Mouse (Mus musculus) midbrain, embryonic 15.5 days (tissue): ENCODE measurements at regions not wholly inside any gene's neighbourhood (a gene's known extent, or its start where the extent isn't known, plus 50 kb on each side); places are given as distances from the start of the nearest gene placed in this dataset.
"Not testable (repeated sequence)": the region's sequence is repeated elsewhere in the genome, so short reads cannot be mapped to it uniquely, and the experiment has no call there.

Experiments
- ATAC-seq: fragments of 200-750 bp; cut with Nextera tagmentation; replicated peaks from 2 replicates; pipeline ENCODE4 v1.8.0; 2017; ENCODE audit warnings: moderate TSS enrichment
- H3K27ac ChIP-seq: fragments of 300-500 bp; sonication (generic); 2 replicates; pipeline ENCODE4 v1.5.1; 2015; ENCODE audit warnings: mild to moderate bottlenecking, inconsistent platforms
- H3K27me3 ChIP-seq: fragments of 300-500 bp; sonication (generic); replicated peaks from 2 replicates; pipeline ENCODE4 v1.6.1; 2015; ENCODE audit warnings: inconsistent platforms
- H3K36me3 ChIP-seq: fragments of 300-500 bp; sonication (generic); replicated peaks from 2 replicates; pipeline ENCODE4 v1.6.1; 2015; ENCODE audit warnings: inconsistent platforms
- H3K4me1 ChIP-seq: fragments of 300-500 bp; sonication (generic); 2 replicates; pipeline ENCODE4 v1.6.1; 2015; ENCODE audit warnings: inconsistent platforms
- H3K4me2 ChIP-seq: fragments of 300-500 bp; sonication (generic); 2 replicates; pipeline ENCODE4 v1.6.1; 2015; ENCODE audit warnings: inconsistent platforms, mild to moderate bottlenecking, moderate library complexity
- H3K4me3 ChIP-seq: fragments of 300-500 bp; sonication (generic); 2 replicates; pipeline ENCODE4 v1.5.1; 2015; ENCODE audit warnings: mild to moderate bottlenecking, inconsistent platforms
- H3K9ac ChIP-seq: fragments of 300-500 bp; sonication (generic); 2 replicates; pipeline ENCODE4 v1.6.1; 2015; ENCODE audit warnings: mild to moderate bottlenecking, inconsistent platforms
- H3K9me3 ChIP-seq: fragments of 300-500 bp; sonication (generic); 2 replicates; pipeline ENCODE4 v1.6.1; 2016; ENCODE audit warnings: inconsistent platforms
- WGBS: fragments of 180-500 bp; shearing (Covaris S2); methylation state at CpG from one replicate; pipeline ENCODE4 v1.1.7; 2015; ENCODE audit warnings: mixed read lengths; 5-methylcytosine and 5-hydroxymethylcytosine counted together

DNA sequence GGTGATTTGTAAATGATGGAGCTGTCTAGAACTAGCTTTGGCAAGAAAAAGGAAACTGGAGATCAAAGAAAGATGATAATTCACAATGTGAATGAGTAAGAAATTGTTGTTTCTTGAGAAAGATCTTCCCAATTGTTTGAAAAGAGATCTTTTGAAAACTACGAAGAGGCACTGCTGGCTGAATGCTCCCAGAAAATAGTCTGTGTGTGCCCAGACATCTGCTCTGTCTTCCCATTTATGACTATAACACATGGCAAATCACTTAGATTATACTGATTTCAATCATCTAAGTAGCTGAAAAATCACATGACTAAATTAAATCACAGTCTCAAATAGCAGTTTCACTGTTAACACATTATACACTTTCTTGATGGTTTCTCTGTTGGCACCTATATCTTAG, 434.2 kb upstream of the Sema6d start:
- H3K27ac ChIP-seq: no peak overlapping the region
- H3K9ac ChIP-seq: no peak overlapping the region
- no peaks in the 10 kb centered on the region for H3K36me3 ChIP-seq
- no peak overlapping the region for H3K4me2 ChIP-seq
- H3K4me1 ChIP-seq: no peaks in the 10 kb centered on the region
- no peak for ATAC-seq
- H3K27me3 ChIP-seq: no peaks in the 10 kb centered on the region
- 81% methylated on average over 1 of the region's 1 CpGs for WGBS
- H3K9me3 ChIP-seq: no peaks in the 10 kb centered on the region
- H3K4me3 ChIP-seq: no peak overlapping the region

DNA sequence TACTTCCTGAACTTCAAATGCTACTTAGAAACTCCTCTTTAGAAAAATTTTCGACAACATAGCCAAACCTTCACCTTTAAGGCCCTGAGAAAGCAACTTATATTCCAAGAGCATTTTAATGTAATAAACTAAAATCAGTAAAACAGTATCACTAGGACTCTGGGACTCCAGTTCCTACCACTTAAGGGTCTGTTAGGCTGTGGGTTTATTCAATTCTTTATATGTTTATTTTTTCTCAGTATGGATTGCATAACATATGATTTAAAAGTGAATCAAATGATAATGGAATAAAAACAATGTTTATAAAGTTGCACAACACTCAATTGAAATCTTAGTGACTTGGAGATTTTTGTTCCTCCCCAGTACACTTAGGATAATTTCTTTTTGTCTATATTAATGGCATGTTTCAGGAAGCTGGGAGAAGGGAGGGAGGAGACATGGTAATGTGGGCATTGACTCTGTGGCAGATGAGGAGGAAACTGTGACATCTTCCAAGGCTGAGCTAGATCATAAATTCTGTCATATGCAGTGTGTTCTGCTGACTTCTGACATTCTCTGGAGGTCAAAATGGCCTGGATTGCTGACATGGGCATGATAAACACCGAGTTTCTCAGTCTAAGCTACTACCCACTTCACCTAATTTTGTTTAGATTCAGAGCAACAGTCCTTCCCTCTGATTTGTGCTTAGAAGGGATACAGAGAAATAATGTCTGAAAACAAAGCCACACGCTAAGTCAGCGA, 401.3 kb upstream of the Sema6d start:
- WGBS: 73% methylated on average over 4 of the region's 4 CpGs

GRCm38 (mm10) chr2:123689801-123690200, 400.0 kb upstream of the Sema6d start:
- H3K9me3 ChIP-seq: no peaks in the 10 kb centered on the region
- no peak overlapping the region for H3K27ac ChIP-seq
- no peaks in the 10 kb centered on the region for H3K27me3 ChIP-seq
- no peaks in the 10 kb centered on the region for H3K36me3 ChIP-seq
- WGBS: 91% methylated on average over 1 of the region's 1 CpGs
- H3K4me3 ChIP-seq: no peak overlapping the region
- ATAC-seq: no peak
- no peaks in the 10 kb centered on the region for H3K4me1 ChIP-seq
- no peak overlapping the region for H3K9ac ChIP-seq
- H3K4me2 ChIP-seq: no peak overlapping the region

More for the DNA sequence above, 401.3 kb upstream of the Sema6d start:
- no peak for ATAC-seq
- Histone ChIP-seq H3K4me2 (no peak overlapping the region), H3K36me3 (no peaks in the 10 kb centered on the region), H3K27me3 (no peaks in the 10 kb centered on the region), H3K4me1 (no peaks in the 10 kb centered on the region), H3K9ac (no peak overlapping the region), H3K27ac (no peak overlapping the region), H3K9me3 (no peaks in the 10 kb centered on the region), H3K4me3 (no peak overlapping the region)

DNA sequence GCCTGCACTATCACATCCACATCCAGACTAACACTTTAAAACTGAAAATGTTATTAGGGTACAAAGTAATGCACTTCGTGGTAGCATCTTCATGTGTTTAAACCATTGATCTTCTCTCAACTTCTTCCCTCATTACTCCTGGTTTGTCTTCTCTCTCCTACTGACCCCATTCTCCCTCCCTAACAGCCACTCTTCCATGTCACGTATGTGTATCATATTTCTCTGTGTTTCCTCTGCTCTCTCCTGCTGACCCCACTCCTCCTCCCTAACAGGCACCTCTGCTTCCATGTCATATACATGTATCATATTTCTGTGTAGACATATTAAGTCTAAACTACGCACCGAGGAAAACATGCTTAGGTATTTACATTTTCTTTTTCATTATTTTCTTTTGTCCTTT, 350.1 kb upstream of the Sema6d start:
- H3K9me3 ChIP-seq: no peaks in the 10 kb centered on the region
- no peak overlapping the region for H3K4me2 ChIP-seq
- no peaks in the 10 kb centered on the region for H3K36me3 ChIP-seq
- no peaks in the 10 kb centered on the region for H3K27me3 ChIP-seq
- H3K9ac ChIP-seq: no peak overlapping the region
- 90% methylated on average over 4 of the region's 4 CpGs for WGBS
- no peak overlapping the region for H3K4me3 ChIP-seq
- ATAC-seq: no peak
- H3K4me1 ChIP-seq: no peaks in the 10 kb centered on the region
- H3K27ac ChIP-seq: no peak overlapping the region

DNA sequence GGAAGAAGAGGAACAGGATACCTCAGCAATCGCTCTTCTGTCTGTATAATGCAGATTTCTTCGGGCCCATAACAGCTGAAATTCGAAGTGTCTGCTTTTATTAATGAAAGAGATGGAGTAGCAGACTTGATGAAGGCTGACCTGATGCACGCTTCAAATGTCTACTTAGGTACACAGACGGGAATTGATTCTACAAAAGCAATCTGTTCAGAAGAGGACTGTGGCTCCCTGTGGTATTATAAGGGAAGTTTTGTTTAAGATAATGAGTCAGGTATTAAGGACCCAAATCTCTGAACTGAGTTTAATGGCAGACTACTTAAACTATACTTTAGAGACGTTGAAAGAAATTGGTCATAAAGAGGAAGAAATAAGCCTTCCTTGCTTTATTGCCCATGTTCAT, 349.2 kb upstream of the Sema6d start:
- no peaks in the 10 kb centered on the region for H3K27me3 ChIP-seq
- H3K9ac ChIP-seq: no peak overlapping the region
- H3K4me2 ChIP-seq: no peak overlapping the region

DNA sequence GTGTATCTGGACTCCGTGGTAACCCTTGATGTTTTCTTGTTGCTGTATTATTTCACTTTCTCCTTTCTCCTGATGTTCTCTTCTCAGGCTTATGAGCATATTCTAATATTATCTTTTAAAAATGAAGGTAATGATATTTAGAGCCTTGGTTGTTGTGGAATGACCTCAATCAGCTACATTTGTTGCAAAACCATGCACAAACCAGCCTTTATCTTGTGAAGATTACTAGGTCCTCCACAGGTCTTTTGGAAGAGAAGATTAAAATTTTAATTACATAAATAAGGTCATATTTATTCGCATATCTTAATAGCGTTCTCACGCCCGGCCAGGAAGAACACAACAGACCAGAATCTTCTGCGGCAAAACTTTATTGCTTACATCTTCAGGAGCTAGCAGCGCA, 335.5 kb upstream of the Sema6d start:
- no peak for ATAC-seq
- H3K9me3 ChIP-seq: no peaks in the 10 kb centered on the region
- H3K27ac ChIP-seq: no peak overlapping the region
- no peaks in the 10 kb centered on the region for H3K36me3 ChIP-seq
- 66% methylated on average over 7 of the region's 7 CpGs for WGBS
- peak overlapping the region; percentile 39 for H3K4me2 ChIP-seq
- peak overlapping the region; percentile 32 for H3K4me3 ChIP-seq
- H3K27me3 ChIP-seq: no peaks in the 10 kb centered on the region
- no peak overlapping the region for H3K9ac ChIP-seq
- H3K4me1 ChIP-seq: no peaks in the 10 kb centered on the region

More for the DNA sequence above, 349.2 kb upstream of the Sema6d start:
- Histone ChIP-seq H3K36me3 (no peaks in the 10 kb centered on the region), H3K27ac (no peak overlapping the region), H3K4me3 (no peak overlapping the region), H3K4me1 (no peaks in the 10 kb centered on the region), H3K9me3 (no peaks in the 10 kb centered on the region)
- 78% methylated on average over 6 of the region's 6 CpGs for WGBS
- ATAC-seq: no peak

GRCm38 (mm10) chr2:123754656-123755499, 334.9 kb upstream of the Sema6d start:
- WGBS: 47% methylated on average over 21 of the region's 24 CpGs
- Histone ChIP-seq H3K4me3 (peak overlapping the region; percentile 32), H3K4me2 (peak overlapping the region; percentile 39)
- peak; percentile 71; the same call in 1 of the 2 replicates for ATAC-seq
- H3K27me3 ChIP-seq, H3K36me3 ChIP-seq, H3K27ac ChIP-seq, H3K4me1 ChIP-seq, H3K9ac ChIP-seq, H3K9me3 ChIP-seq: not testable (repeated sequence)

GRCm38 (mm10) chr2:123799226-123799786, 290.5 kb upstream of the Sema6d start:
- 65% methylated on average over 3 of the region's 3 CpGs for WGBS
- H3K27me3 ChIP-seq: no peaks in the 10 kb centered on the region
- ATAC-seq: peak; percentile 91
- no peaks in the 10 kb centered on the region for H3K9me3 ChIP-seq
- H3K27ac ChIP-seq: no peak overlapping the region
- no peak overlapping the region for H3K4me3 ChIP-seq
- no peak overlapping the region for H3K4me2 ChIP-seq
- no peaks in the 10 kb centered on the region for H3K36me3 ChIP-seq
- H3K4me1 ChIP-seq: no peaks in the 10 kb centered on the region; the same call in 1 of the 2 replicates
- H3K9ac ChIP-seq: no peak overlapping the region

DNA sequence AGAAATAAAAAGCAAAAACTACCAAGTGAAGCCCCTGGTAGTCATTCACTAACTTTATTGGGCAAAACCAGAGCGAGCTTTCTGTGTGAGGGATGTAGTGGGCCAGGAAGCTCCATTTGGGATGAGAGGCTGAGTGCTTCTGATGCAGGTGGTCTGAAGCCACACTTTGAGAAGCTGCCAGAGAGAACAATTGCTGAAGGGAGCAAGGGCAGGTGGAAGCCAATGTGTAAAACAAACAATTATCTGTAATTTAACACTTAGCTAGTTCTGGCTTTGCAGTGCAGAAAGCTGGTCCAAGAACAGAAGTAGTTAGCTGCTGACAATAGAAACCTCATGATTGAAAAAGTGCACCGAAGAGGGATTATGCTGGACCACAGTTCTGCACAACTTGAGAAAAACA, 284.1 kb upstream of the Sema6d start:
- Histone ChIP-seq H3K4me1 (no peaks in the 10 kb centered on the region), H3K36me3 (no peaks in the 10 kb centered on the region), H3K4me2 (no peak overlapping the region), H3K27ac (no peak overlapping the region), H3K27me3 (no peaks in the 10 kb centered on the region), H3K4me3 (no peak overlapping the region), H3K9me3 (no peaks in the 10 kb centered on the region), H3K9ac (no peak overlapping the region)
- 63% methylated on average over 2 of the region's 2 CpGs for WGBS
- no peak for ATAC-seq

DNA sequence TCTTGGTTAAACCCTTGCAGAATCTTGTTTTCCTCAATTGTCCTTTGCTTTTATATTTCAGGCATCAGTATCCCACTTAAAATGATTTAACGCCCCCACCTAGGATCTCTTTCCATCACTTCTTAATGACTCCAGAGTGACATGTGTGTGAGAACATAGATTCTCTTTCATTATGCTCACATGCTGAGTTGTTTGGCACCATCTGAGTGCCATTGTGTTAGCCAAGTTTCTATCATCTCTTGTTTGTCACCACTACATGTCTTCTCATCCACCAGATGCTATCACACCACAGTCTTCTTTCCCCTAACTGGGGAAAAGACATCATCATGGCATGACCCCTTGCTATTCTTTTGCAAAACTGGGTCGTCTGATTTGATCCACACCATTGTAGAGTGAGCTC, 283.4 kb upstream of the Sema6d start:
- Histone ChIP-seq H3K4me2 (no peak overlapping the region), H3K9ac (no peak overlapping the region), H3K27ac (no peak overlapping the region), H3K9me3 (no peaks in the 10 kb centered on the region), H3K4me3 (no peak overlapping the region), H3K36me3 (no peaks in the 10 kb centered on the region), H3K4me1 (no peaks in the 10 kb centered on the region), H3K27me3 (no peaks in the 10 kb centered on the region)
- no peak for ATAC-seq
- WGBS: 80% methylated on average over 2 of the region's 2 CpGs

DNA sequence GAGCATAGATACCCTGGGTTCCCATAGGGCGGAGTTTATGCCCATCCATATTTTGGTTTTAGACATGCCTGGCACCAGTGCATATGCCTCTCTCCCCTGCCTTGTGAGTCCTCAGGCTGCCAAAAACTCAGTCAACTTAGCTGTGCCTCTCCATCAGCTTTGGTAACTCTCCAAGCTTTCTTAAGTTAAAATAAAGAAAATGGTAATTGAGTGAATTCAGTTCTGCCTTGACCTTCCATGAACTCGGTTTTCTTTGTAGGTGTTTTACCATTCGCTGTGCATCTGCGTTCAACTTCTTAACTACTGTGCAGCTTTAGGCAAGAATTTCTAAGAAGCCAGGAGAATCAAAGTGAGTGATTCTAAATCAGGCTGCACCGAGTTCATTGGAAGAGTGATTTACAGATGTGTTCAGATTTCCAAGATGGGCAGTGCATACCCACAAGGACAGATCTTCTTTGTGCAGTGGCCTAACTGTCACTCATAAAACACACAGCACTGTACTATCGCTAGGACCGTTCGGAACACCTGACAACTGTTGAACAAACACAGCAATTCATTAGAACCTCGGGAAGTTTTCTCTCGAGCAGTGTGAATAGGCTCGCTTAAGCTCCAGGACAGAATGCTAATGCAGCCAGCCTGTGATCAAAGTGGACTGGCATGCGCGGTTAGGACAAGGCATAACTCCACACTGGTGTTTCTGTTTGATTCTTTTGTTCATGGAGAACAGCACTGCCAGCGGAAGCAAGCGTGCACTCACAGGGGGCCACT, 276.4 kb upstream of the Sema6d start:
- 0 out of 2 replicates have a peak overlapping the region, but pooled peaks have one; percentile 4 for H3K9ac ChIP-seq
- 16% methylated on average over 15 of the region's 15 CpGs for whole genome bisulfite sequencing
- H3K4me3 ChIP-seq: 0 out of 2 replicates have a peak overlapping the region, but pooled peaks have one; percentile 1
- peak overlapping the region; percentile 58 for H3K27ac ChIP-seq
- H3K4me1 ChIP-seq: peaks cover 13% of the 10 kb centered on the region
- no peaks in the 10 kb centered on the region for H3K9me3 ChIP-seq
- peak overlapping the region; percentile 31 for H3K4me2 ChIP-seq
- H3K36me3 ChIP-seq: no peaks in the 10 kb centered on the region
- peak; percentile 94 for ATAC-seq
- H3K27me3 ChIP-seq: no peaks in the 10 kb centered on the region

GRCm38 (mm10) chr2:123813950-123814337, 275.8 kb upstream of the Sema6d start:
- H3K27ac ChIP-seq: peak overlapping the region; percentile 58
- H3K9ac ChIP-seq: 0 out of 2 replicates have a peak overlapping the region, but pooled peaks have one; percentile 4
- no peaks in the 10 kb centered on the region for H3K27me3 ChIP-seq
- H3K9me3 ChIP-seq: no peaks in the 10 kb centered on the region
- H3K4me2 ChIP-seq: peak overlapping the region; percentile 31
- no peaks in the 10 kb centered on the region for H3K36me3 ChIP-seq
- ATAC-seq: peak; percentile 62
- 12% methylated on average over 3 of the region's 3 CpGs for WGBS
- 0 out of 2 replicates have a peak overlapping the region, but pooled peaks have one; percentile 1 for H3K4me3 ChIP-seq
- peaks cover 13% of the 10 kb centered on the region for H3K4me1 ChIP-seq
